Mouse (Mus musculus) liver, adult (tissue): Measurements from ENCODE around the gene Zfp207.

Experiments
- GATA4 ChIP-seq: IDR thresholded peaks from 2 replicates; pipeline ENCODE4 v1.6.1; 2014; ENCODE audit warnings: mild to moderate bottlenecking, low read length; ENCODE audit not compliant: insufficient replicate concordance

Zfp207 gene

GRCm38 (mm10) chr11:80383019-80383625, at the start of gene Zfp207:
Zfp207 (plus strand) TSS chr11:80383279.
- peak; percentile 54; the same call in 1 of the 2 replicates for TF ChIP-seq GATA4

- no peak for TF ChIP-seq GATA4
These were observed 47.3 kb upstream of the Zfp207 start for GRCm38 (mm10) chr11:80335609-80336350.

GRCm38 (mm10) chr11:80336351-80336730, 46.7 kb upstream of the Zfp207 start:
- TF ChIP-seq GATA4: no peak

GRCm38 (mm10) chr11:80342482-80342881, 40.6 kb upstream of the Zfp207 start:
- TF ChIP-seq GATA4: no peak

GRCm38 (mm10) chr11:80351832-80352430, 31.1 kb upstream of the Zfp207 start:
- TF ChIP-seq GATA4: no peak

GRCm38 (mm10) chr11:80354832-80355231, 28.2 kb upstream of the Zfp207 start:
- TF ChIP-seq GATA4: no peak

- TF ChIP-seq GATA4: no peak
These were observed 14.1 kb upstream of the Zfp207 start for GRCm38 (mm10) chr11:80368949-80369348.

GRCm38 (mm10) chr11:80376651-80377050, 6.4 kb upstream of the Zfp207 start:
- TF ChIP-seq GATA4: no peak

- no peak; the same call in 1 of the 2 replicates for TF ChIP-seq GATA4
These were observed 5.2 kb upstream of the Zfp207 start, which contains the start of gene 5730455P16Rik for GRCm38 (mm10) chr11:80377712-80378451. 5730455P16Rik (minus strand) TSS chr11:80378034.

- peak; percentile 58; the same call in 1 of the 2 replicates for TF ChIP-seq GATA4
These were observed 457 bp upstream of the Zfp207 start for GRCm38 (mm10) chr11:80382626-80383018.

- peak; percentile 13; the same call in 1 of the 2 replicates for TF ChIP-seq GATA4
These were observed 557 bp downstream of the Zfp207 start for GRCm38 (mm10) chr11:80383626-80384046.

GRCm38 (mm10) chr11:80384461-80384860, 1.4 kb downstream of the Zfp207 start:
- no peak for TF ChIP-seq GATA4

- TF ChIP-seq GATA4: no peak
These were observed 2.0 kb downstream of the Zfp207 start for GRCm38 (mm10) chr11:80385055-80385454.

GRCm38 (mm10) chr11:80386790-80387189, 3.7 kb downstream of the Zfp207 start:
- no peak for TF ChIP-seq GATA4

- no peak for TF ChIP-seq GATA4
These were observed 6.8 kb downstream of the Zfp207 start for GRCm38 (mm10) chr11:80389885-80390284.
